Mouse (Mus musculus): Measurements from ENCODE around the gene Wbp2. TPM values are rescaled to one million over a fixed set of nuclear protein-coding genes. Genes with fewer than 3 reads are reported as not detected.
A peak's percentile ranks its signal among the peaks of the same experiment; 100 is the strongest.
"Not testable (repeated sequence)": the region's sequence is repeated elsewhere in the genome, so short reads cannot be mapped to it uniquely, and the experiment has no call there.

Wbp2 gene
- polyA plus RNA-seq, 1 experiment, result 334 TPM

DNA sequence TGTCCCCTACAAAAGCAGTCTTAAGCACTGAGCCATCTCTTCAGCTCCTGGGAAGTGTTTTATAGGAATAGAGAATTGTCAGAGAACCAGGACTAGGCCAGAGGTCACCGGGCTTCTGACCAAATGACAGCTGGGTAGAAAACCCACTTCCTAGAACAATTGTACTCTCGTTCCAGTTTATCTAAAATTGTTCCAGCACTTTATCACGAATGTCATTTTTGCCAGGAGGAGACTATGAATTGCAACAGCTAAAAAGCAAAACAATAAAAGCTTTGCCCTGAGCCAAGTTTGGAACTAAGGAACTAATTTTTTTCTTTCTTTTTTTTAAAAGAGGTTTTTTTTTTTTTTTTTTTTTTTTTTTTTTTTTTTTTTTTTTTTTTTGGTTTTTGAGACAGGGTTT is 8.8 kb upstream of the Wbp2 start:
- Histone ChIP-seq H3K36me3 (ENCODE audit: control insufficient read depth, insufficient read depth, low read length) (no peaks in the 10 kb centered on the region), H3K27me3 (ENCODE audit: control insufficient read depth, insufficient read depth, low read length) (no peaks in the 10 kb centered on the region), H3K4me1 (ENCODE audit: control insufficient read depth, insufficient read depth, insufficient read length, low read length) (peaks cover 6% of the 10 kb centered on the region), H3K4me3 (ENCODE audit: low read depth, low read length) (no peak overlapping the region), H3K27ac (ENCODE audit: insufficient read depth, low read depth, low read length) (peak overlapping the region; percentile 1; the same call in 1 of the 2 replicates)
- TF ChIP-seq POLR2A (IDR thresholded peaks at IDR 0.05; ENCODE audit: low read depth, low read length), result no peak
- no peak for TF ChIP-seq CTCF (IDR thresholded peaks at IDR 0.05; ENCODE audit: extremely low read depth, insufficient read length, insufficient replicate concordance, low read depth, low read length)
- 31% methylated on average over 3 of the region's 3 CpGs for WGBS

DNA sequence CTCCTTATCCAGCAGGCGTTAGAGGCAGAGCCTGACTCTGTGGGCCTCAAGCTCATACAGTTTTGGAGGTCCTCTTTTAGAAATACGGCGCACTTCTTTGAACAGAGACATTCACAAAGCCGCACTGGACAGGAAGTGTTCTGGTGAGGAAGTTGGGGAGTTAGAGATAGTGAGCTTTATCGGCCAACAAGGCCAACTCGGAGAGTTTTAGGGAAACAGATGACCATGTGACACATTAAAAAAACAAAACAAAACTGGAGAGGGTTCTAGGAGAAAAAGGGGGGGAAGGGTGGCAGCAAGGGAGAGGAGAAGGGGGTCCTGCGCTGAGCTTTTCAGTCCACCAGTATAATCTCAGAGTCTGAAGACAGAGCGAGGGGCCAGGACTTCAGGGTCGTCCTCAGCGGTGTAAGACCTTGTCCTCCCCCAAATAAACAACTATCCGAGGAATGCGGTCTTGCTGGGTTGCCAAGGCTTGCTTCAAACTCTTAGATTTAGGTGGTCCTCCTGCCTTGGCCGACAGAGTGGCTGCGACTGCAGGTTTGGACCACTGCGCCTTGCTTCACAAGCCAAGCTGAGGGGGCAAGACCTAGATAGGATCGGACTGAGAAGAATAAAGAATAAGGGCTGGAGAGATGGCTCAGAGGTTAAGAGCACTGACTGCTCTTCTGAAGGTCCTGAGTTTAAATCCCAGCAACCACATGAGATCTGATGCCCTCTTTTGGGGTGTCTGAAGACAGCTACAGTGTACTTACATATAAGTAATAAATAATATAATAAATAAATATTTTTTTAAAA is 7.2 kb upstream of the Wbp2 start:
- peak overlapping the region; percentile 60 for H3K27ac ChIP-seq (ENCODE audit: insufficient read depth, low read depth, low read length)

DNA sequence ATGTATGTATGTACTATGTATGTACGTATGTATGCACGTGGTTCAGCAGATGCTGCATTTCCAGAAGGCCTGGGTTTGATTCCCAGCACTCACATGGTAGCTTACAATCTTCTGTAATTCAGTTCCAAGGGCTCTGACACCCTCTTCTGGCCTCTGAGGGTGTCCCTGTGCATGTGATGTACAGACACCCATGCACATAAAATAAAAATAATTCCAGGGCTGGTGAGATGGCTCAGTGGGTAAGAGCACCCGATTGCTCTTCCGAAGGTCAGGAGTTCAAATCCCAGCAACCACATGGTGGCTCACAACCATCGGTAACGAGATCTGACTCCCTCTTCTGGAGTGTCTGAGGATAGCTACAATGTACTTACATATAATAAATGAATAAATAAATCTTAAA is 6.2 kb upstream of the Wbp2 start:
- not testable (repeated sequence) for H3K27me3 ChIP-seq (ENCODE audit: control insufficient read depth, insufficient read depth, low read length); H3K4me1 ChIP-seq (ENCODE audit: control insufficient read depth, insufficient read depth, insufficient read length, low read length); H3K4me3 ChIP-seq (ENCODE audit: low read depth, low read length); H3K36me3 ChIP-seq (ENCODE audit: control insufficient read depth, insufficient read depth, low read length); H3K27ac ChIP-seq (ENCODE audit: insufficient read depth, low read depth, low read length)
- 88% methylated on average over 6 of the region's 6 CpGs for WGBS

More for the DNA sequence above, 7.2 kb upstream of the Wbp2 start:
- WGBS, result 60% methylated on average over 16 of the region's 16 CpGs
- no peak for TF ChIP-seq CTCF (IDR thresholded peaks at IDR 0.05; ENCODE audit: extremely low read depth, insufficient read length, insufficient replicate concordance, low read depth, low read length)
- TF ChIP-seq POLR2A (IDR thresholded peaks at IDR 0.05; ENCODE audit: low read depth, low read length), result no peak
- no peaks in the 10 kb centered on the region for H3K36me3 ChIP-seq (ENCODE audit: control insufficient read depth, insufficient read depth, low read length)
- H3K4me1 ChIP-seq (ENCODE audit: control insufficient read depth, insufficient read depth, insufficient read length, low read length), result peaks cover 3% of the 10 kb centered on the region; the same call in 1 of the 2 replicates
- H3K27me3 ChIP-seq (ENCODE audit: control insufficient read depth, insufficient read depth, low read length), result no peaks in the 10 kb centered on the region
- no peak overlapping the region for H3K4me3 ChIP-seq (ENCODE audit: low read depth, low read length)

DNA sequence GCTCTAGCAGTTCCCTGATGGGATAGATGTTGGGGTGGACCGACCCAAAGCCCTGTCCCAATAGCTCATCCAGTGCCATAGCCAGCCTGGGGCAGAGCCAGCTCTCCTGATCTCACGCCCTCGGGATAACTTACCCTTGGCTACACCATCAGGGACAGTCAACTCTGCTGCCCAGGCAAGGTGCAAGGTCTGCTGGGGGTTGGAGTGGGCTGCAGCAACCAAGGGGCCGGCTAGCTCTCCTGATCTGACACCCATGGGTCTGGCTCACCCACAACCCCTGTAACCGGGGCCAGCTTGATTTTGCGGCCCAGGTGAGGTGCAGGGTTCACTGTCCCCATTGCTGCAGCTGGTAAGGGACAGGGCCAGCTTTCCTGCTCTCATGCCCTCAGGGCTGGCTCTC is 4.8 kb upstream of the Wbp2 start:
- Histone ChIP-seq H3K4me3 (ENCODE audit: low read depth, low read length) (no peak overlapping the region), H3K36me3 (ENCODE audit: control insufficient read depth, insufficient read depth, low read length) (no peaks in the 10 kb centered on the region), H3K27me3 (ENCODE audit: control insufficient read depth, insufficient read depth, low read length) (no peaks in the 10 kb centered on the region), H3K4me1 (ENCODE audit: control insufficient read depth, insufficient read depth, insufficient read length, low read length) (peaks cover 12% of the 10 kb centered on the region; the same call in 1 of the 2 replicates), H3K27ac (ENCODE audit: insufficient read depth, low read depth, low read length) (no peak overlapping the region)
- TF ChIP-seq POLR2A (IDR thresholded peaks at IDR 0.05; ENCODE audit: low read depth, low read length), result no peak
- TF ChIP-seq CTCF (IDR thresholded peaks at IDR 0.05; ENCODE audit: extremely low read depth, insufficient read length, insufficient replicate concordance, low read depth, low read length), result no peak
- WGBS, result 84% methylated on average over 6 of the region's 6 CpGs

DNA sequence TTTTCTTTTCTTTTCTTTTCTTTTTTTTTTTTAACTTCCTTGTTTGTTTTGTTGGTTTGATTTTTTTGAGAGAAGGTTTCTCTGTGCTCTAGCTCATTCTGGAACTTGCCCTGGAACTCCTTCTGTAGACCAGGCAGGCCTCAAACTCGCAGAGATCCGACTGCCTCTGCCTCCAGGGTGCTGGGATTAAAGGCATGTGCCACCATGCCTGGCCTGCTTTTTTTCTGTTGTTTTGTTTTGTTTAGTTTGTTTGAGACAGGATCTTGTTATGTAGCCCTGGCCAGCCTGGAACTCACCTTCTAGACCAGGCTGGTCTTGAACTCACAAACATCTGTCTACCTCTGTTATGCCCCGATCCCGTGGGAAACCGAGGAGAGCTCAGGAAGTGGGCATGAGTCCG is 2.8 kb upstream of the Wbp2 start:
- Histone ChIP-seq H3K4me1 (ENCODE audit: control insufficient read depth, insufficient read depth, insufficient read length, low read length) (peaks cover 17% of the 10 kb centered on the region), H3K36me3 (ENCODE audit: control insufficient read depth, insufficient read depth, low read length) (no peaks in the 10 kb centered on the region), H3K27me3 (ENCODE audit: control insufficient read depth, insufficient read depth, low read length) (no peaks in the 10 kb centered on the region), H3K4me3 (ENCODE audit: low read depth, low read length) (no peak overlapping the region), H3K27ac (ENCODE audit: insufficient read depth, low read depth, low read length) (no peak overlapping the region)
- TF ChIP-seq CTCF (IDR thresholded peaks at IDR 0.05; ENCODE audit: extremely low read depth, insufficient read length, insufficient replicate concordance, low read depth, low read length), result no peak
- no peak for TF ChIP-seq POLR2A (IDR thresholded peaks at IDR 0.05; ENCODE audit: low read depth, low read length)
- WGBS, result 89% methylated on average over 6 of the region's 6 CpGs

DNA sequence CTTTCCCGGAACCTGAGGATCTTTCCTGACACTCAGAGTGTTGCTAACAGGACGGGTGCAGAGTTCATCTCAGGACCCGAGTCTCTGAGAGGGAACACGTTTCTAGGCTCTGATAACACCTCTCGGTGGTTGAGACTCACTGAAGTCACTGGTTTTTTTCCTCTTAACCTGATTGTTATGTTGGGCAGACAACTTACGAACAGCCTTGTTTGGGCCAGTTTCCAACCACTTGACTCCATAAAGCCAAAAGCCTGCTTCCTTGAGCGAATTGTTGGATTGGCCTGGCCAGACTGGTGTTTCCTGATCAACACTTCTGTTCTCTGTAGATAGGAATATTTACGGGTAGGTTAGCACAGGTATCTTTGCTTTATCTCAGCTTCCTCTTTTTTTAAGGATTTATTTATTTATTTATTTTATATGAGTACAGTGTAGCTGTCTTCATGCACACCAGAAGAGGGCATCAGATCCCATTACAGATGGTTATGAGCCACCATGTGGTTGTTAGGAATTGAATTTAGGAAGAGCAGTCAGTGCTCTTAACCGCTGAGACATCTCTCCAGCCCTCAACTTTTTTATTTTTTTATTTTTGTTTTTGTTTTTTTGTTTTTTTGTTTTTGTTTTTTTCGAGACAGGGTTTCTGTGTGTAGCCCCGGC is 2.1 kb upstream of the Wbp2 start:
- Histone ChIP-seq H3K36me3 (ENCODE audit: control insufficient read depth, insufficient read depth, low read length) (peaks cover 2% of the 10 kb centered on the region; the same call in 1 of the 2 replicates), H3K27ac (ENCODE audit: insufficient read depth, low read depth, low read length) (peak overlapping the region; percentile 99), H3K4me3 (ENCODE audit: low read depth, low read length) (no peak overlapping the region), H3K27me3 (ENCODE audit: control insufficient read depth, insufficient read depth, low read length) (no peaks in the 10 kb centered on the region), H3K4me1 (ENCODE audit: control insufficient read depth, insufficient read depth, insufficient read length, low read length) (peaks cover 17% of the 10 kb centered on the region)
- TF ChIP-seq POLR2A (IDR thresholded peaks at IDR 0.05; ENCODE audit: low read depth, low read length), result no peak
- TF ChIP-seq CTCF (IDR thresholded peaks at IDR 0.05; ENCODE audit: extremely low read depth, insufficient read length, insufficient replicate concordance, low read depth, low read length), result no peak
- 32% methylated on average over 11 of the region's 11 CpGs for whole genome bisulfite sequencing

DNA sequence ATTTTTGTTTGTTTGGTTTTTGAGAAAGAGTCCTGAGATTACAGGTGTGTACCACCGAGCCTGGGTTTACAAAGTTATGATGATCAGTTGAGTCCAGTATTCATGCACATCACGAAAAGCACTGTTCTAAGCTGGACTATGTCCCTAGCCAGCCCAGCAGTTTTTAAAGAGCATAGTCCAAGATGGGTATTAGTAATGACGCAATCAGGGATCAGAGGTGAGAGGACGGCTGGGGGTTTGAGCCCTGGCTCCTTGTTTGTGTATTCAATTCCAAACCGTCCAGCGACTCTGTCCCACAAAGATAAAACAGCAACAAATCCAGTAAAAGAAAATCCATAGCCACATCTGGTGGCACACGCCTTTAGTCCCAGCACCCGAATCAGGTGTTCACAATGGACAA is 1.4 kb upstream of the Wbp2 start:
- WGBS, result 14% methylated on average over 8 of the region's 8 CpGs
- TF ChIP-seq POLR2A (IDR thresholded peaks at IDR 0.05; ENCODE audit: low read depth, low read length), result no peak
- no peak for TF ChIP-seq CTCF (IDR thresholded peaks at IDR 0.05; ENCODE audit: extremely low read depth, insufficient read length, insufficient replicate concordance, low read depth, low read length)
- no peak overlapping the region for H3K4me3 ChIP-seq (ENCODE audit: low read depth, low read length)
- H3K27me3 ChIP-seq (ENCODE audit: control insufficient read depth, insufficient read depth, low read length), result no peaks in the 10 kb centered on the region
- H3K27ac ChIP-seq (ENCODE audit: insufficient read depth, low read depth, low read length), result peak overlapping the region; percentile 99
- H3K4me1 ChIP-seq (ENCODE audit: control insufficient read depth, insufficient read depth, insufficient read length, low read length), result peaks cover 17% of the 10 kb centered on the region
- H3K36me3 ChIP-seq (ENCODE audit: control insufficient read depth, insufficient read depth, low read length), result peaks cover 8% of the 10 kb centered on the region

Data from small intestine, adult 2 months (tissue).